ENCODE assay signal across 8 mouse cellular contexts in the genomic region with DNA sequence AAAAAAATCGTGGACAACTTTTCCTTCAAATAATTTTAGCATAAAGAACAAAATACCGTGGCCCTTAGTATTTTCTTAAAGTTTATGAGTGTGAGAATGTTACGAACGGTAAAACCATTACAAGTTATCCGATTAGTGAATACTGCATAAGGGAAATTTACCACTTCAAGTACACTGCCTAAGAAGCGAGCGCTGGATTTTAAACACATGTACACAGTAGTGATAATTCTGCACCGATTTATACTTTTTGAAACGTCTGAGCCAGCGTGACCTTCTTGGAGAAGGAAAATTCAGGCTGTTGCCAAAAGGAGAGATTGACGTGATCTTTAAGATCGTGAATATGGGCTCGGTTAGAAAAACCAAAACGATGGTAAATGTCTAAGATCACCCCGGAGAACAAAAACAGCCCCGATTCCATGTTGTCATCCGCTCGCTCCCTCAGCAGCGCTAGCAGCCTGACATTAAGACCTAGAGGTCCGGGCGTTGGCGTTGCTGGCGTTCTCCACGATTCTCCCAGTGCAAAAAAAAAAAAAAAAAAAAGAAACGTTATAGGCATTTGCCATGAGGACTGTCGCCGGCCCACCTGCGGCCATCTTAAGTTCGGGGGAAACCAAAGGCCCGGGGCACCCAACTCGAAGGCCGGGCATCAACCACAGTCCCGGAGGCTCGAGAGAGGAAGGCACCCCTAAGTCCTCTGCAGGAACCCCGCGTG. TPM values are rescaled to one million over a fixed set of nuclear protein-coding genes. Genes with fewer than 3 reads are reported as not detected.
A peak's percentile ranks its signal among the peaks of the same experiment; 100 is the strongest.
DNase-seq lines count a peak whose midpoint lies in the region; ATAC-seq and TF ChIP-seq lines count a peak whose summit lies in the region.

No protein-coding gene starts in this region.

- peak; percentile 69 for ATAC-seq in lung, postnatal 0 days
- peak; percentile 82 for ATAC-seq in hindbrain, embryonic 13.5 days (ENCODE audit: low FRiP score)
- no peak for ATAC-seq in midbrain, embryonic 13.5 days

- peak; percentile 83 for DNase-seq in lung, postnatal 0 days (ENCODE audit: low spot score)
- no peak for DNase-seq in lung, adult 18-20 months
- DNase-seq in spleen, postnatal 14 days (ENCODE audit: low spot score in 2 of 2), result no peak
- no peak for DNase-seq in left cerebral cortex, postnatal 25 days (ENCODE audit: low spot score in 2 of 2)
- no peak for DNase-seq in cerebellum, adult 18-20 months

- WGBS in lung, postnatal 0 days, result under 1% methylated on average over 34 of the region's 36 CpGs
- WGBS in hindbrain, embryonic 13.5 days, result 3% methylated on average over 36 of the region's 36 CpGs
- WGBS in midbrain, embryonic 13.5 days, result 2% methylated on average over 36 of the region's 36 CpGs

- peak overlapping the region; percentile 98 for H3K27ac ChIP-seq in lung, postnatal 0 days (ENCODE audit: low read length)
- H3K27ac ChIP-seq in brown adipose tissue, adult 24 weeks (replicated peaks; ENCODE audit: low read depth, low read length), result peak overlapping the region; percentile 99
- H3K27ac ChIP-seq in hindbrain, embryonic 13.5 days, result peak overlapping the region; percentile 99
- H3K27ac ChIP-seq in midbrain, embryonic 13.5 days, result peak overlapping the region; percentile 97

- H3K4me2 ChIP-seq in lung, postnatal 0 days (replicated peaks; ENCODE audit: low read depth, low read length), result peak overlapping the region; percentile 53
- H3K4me2 ChIP-seq in hindbrain, embryonic 13.5 days, result peak overlapping the region; percentile 68
- peak overlapping the region; percentile 68 for H3K4me2 ChIP-seq in midbrain, embryonic 13.5 days (replicated peaks)

- peak overlapping the region; percentile 82 for H3K9ac ChIP-seq in lung, postnatal 0 days (replicated peaks; ENCODE audit: low read depth)
- peak overlapping the region; percentile 81 for H3K9ac ChIP-seq in hindbrain, embryonic 13.5 days
- H3K9ac ChIP-seq in midbrain, embryonic 13.5 days (replicated peaks), result peak overlapping the region; percentile 79

- no peaks in the 10 kb centered on the region for H3K9me3 ChIP-seq in lung, postnatal 0 days (ENCODE audit: low read length)
- H3K9me3 ChIP-seq in hindbrain, embryonic 13.5 days, result no peaks in the 10 kb centered on the region
- H3K9me3 ChIP-seq in midbrain, embryonic 13.5 days, result no peaks in the 10 kb centered on the region

- H3K4me1 ChIP-seq in lung, postnatal 0 days (ENCODE audit: insufficient read depth, low read depth, low read length), result peaks cover 10% of the 10 kb centered on the region
- peaks cover 4% of the 10 kb centered on the region; the same call in 1 of the 2 replicates for H3K4me1 ChIP-seq in brown adipose tissue, adult 24 weeks (ENCODE audit: control insufficient read depth, insufficient read depth, insufficient read length, low read length)
- H3K4me1 ChIP-seq in hindbrain, embryonic 13.5 days (replicated peaks), result peaks cover 31% of the 10 kb centered on the region
- H3K4me1 ChIP-seq in midbrain, embryonic 13.5 days (replicated peaks), result peaks cover 32% of the 10 kb centered on the region

- TF ChIP-seq EP300 in lung, postnatal 0 days (IDR thresholded peaks at IDR 0.05), result no peak

- H3K27me3 ChIP-seq in lung, postnatal 0 days (replicated peaks; ENCODE audit: insufficient read depth, low read length), result no peaks in the 10 kb centered on the region
- peaks cover 2% of the 10 kb centered on the region; the same call in 1 of the 2 replicates for H3K27me3 ChIP-seq in hindbrain, embryonic 13.5 days
- no peaks in the 10 kb centered on the region for H3K27me3 ChIP-seq in midbrain, embryonic 13.5 days

- no peaks in the 10 kb centered on the region for H3K36me3 ChIP-seq in lung, postnatal 0 days (ENCODE audit: insufficient read depth, low read length)
- H3K36me3 ChIP-seq in hindbrain, embryonic 13.5 days, result no peaks in the 10 kb centered on the region; the same call in 1 of the 2 replicates
- peaks cover 5% of the 10 kb centered on the region; the same call in 1 of the 2 replicates for H3K36me3 ChIP-seq in midbrain, embryonic 13.5 days

- intact Hi-C loops in left cerebral cortex, postnatal 25 days (cut with DNase I), result loop anchor here (2.0 kb wide), 1 partner anchor 147 kb away; a partner anchor contains a TSS

- peak overlapping the region; percentile 76 for H3K4me3 ChIP-seq in lung, postnatal 0 days (ENCODE audit: low read depth, low read length)
- H3K4me3 ChIP-seq in brown adipose tissue, adult 24 weeks (ENCODE audit: insufficient read depth, low read depth, low read length), result peak overlapping the region; percentile 97
- H3K4me3 ChIP-seq in hindbrain, embryonic 13.5 days, result peak overlapping the region; percentile 66
- peak overlapping the region; percentile 67 for H3K4me3 ChIP-seq in midbrain, embryonic 13.5 days (replicated peaks)

- no peak for TF ChIP-seq CTCF in lung, postnatal 0 days (IDR thresholded peaks at IDR 0.05)

RNA-seq across cellular contexts. Expression of a gene that starts 0.8 kb away (rescaled TPM):
- polyA plus RNA-seq in lung, postnatal 0 days (2015; fragmentation: Nextera tagmentation; extraction: Ambion mirVana), result 35.1 and 47.5 TPM in 2 replicates
- 21.0 and 22.9 TPM in 2 replicates for polyA plus RNA-seq in brown adipose tissue, adult 24 weeks (2012; ENCODE audit: insufficient read depth, insufficient read length, missing spikeins)
- polyA plus RNA-seq in hindbrain, embryonic 13.5 days (2015; fragmentation: Nextera tagmentation; extraction: Ambion mirVana), result 84.9 and 88.7 TPM in 2 replicates
- polyA plus RNA-seq in midbrain, embryonic 13.5 days (2015; fragmentation: Nextera tagmentation; extraction: Ambion mirVana), result 93.1 and 94.6 TPM in 2 replicates
- total RNA-seq in left cerebral cortex, postnatal 25 days (2021), result 10 to 100 TPM; 61.4 to 76.9 TPM
